Mouse (Mus musculus) cerebellum, postnatal 25 days (tissue): ENCODE measurements around the gene Lin37.

Experiments used
- DNase-seq, 2 experiments: peaks; one replicate each; pipeline ENCODE4 v3.0.0; 2021; ENCODE audit warnings: mixed read lengths in 2 of 2

The Lin37 gene

DNA sequence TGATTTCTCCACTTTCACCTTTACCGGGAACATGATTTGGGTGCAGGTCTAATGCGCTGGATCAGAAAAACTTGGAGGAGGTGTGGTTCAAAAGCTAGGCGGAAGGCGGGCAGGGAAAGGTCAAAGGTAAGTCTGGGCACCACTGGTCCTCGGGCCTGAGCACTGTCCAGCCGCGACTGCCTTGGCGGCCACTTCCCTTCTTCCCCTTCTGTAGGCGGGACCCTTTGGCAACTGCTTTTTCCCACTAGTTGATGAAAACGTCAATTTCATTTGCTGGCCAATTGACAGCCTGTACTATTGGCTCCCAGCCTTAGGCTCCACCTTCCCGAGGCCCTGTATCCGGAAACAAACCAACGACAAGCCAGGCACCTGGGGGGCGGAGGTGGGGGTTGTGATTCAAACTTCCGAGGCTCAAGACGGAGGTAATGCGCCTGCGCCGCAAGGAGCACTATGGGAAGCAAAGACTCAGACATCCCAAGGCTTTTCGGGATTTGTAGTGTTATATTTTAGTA, at the start of gene Lin37:
Lin37 (minus strand) TSS at position 396 of the 512 bp plus-strand sequence.
- peak; percentile 98 to 99 for DNase-seq

DNA sequence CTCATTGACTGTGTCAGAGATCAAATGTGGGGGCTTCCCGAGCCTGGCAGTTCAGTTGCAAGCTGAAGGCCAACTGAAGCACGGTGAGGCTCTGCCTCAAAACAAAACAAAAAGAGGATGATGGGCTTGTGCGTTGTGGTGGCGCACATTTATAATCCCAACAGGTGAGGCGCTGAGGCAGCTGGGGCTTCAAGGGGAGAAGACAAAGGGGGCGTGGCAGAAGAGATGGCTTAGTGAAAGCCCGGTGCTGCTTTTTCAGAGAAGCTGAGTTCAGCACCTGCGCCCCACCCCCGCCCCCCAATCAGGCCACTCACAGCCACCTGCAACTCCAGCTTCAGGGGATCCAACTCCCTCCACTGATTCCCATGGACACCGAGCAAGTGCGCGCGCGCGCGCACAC, 48.8 kb upstream of the Lin37 start:
- no peak for DNase-seq

- DNase-seq: peak; percentile 60 to 77
These were observed 48.2 kb upstream of the Lin37 start for GRCm38 (mm10) chr7:30607706-30608309.

DNA sequence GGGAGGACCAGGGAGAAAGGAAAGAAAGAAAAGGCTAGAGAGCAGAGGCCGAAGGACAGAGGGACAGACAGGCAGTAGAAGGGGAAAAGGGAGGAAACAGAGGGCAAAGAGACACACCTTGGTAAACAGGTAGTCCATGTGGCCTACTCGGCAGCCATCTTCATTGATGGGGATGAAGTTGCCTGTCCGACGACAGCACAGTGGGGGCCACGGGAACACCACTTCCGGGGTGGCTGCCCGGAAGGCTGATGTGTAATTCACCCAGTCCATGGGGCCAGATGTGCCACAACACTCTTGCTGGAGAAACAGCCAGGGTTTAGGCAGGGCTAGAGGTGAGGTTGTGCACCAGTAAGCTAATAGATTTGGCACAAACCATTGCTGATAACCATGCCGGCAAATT, 45.3 kb upstream of the Lin37 start:
- no peak for DNase-seq

GRCm38 (mm10) chr7:30604424-30604823, 44.8 kb upstream of the Lin37 start:
- DNase-seq: no peak

- DNase-seq: no peak
These were observed 42.9 kb upstream of the Lin37 start for GRCm38 (mm10) chr7:30602583-30602982.

- peak in 1 of 2 experiments; percentile 54 for DNase-seq
These were observed 41.0 kb upstream of the Lin37 start for GRCm38 (mm10) chr7:30600651-30601050.

GRCm38 (mm10) chr7:30599933-30600353, 40.3 kb upstream of the Lin37 start:
- DNase-seq: peak; percentile 95 to 98

- DNase-seq: no peak
These were observed 39.1 kb upstream of the Lin37 start, which contains the start of gene Zbtb32 for GRCm38 (mm10) chr7:30598786-30599185. TSS of gene Zbtb32 (minus strand) at chr7:30598909.

GRCm38 (mm10) chr7:30596811-30597210, 37.2 kb upstream of the Lin37 start:
- no peak for DNase-seq

DNA sequence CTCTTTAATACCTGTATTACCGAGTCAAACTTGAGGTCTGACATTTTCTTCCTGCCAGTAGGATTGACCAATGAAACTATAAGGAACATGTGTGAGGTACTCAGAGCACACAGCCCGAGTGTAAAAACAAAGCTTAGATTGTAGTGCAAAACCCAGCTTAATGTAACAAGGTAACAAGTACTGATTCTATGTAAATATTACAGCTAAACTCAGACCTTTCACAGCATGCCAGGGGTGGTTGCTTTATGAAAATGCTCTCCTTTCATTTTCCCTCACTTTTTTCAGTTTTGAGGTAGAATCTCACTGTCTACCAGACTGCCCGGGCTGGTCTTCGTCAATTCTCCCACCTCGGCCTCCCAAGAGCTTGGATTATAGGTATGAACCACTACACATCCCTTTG, 36.5 kb upstream of the Lin37 start:
- no peak for DNase-seq

- no peak for DNase-seq
These were observed 34.9 kb upstream of the Lin37 start for GRCm38 (mm10) chr7:30594510-30595024.

- no peak for DNase-seq
These were observed 34.2 kb upstream of the Lin37 start for GRCm38 (mm10) chr7:30593579-30594509.

DNA sequence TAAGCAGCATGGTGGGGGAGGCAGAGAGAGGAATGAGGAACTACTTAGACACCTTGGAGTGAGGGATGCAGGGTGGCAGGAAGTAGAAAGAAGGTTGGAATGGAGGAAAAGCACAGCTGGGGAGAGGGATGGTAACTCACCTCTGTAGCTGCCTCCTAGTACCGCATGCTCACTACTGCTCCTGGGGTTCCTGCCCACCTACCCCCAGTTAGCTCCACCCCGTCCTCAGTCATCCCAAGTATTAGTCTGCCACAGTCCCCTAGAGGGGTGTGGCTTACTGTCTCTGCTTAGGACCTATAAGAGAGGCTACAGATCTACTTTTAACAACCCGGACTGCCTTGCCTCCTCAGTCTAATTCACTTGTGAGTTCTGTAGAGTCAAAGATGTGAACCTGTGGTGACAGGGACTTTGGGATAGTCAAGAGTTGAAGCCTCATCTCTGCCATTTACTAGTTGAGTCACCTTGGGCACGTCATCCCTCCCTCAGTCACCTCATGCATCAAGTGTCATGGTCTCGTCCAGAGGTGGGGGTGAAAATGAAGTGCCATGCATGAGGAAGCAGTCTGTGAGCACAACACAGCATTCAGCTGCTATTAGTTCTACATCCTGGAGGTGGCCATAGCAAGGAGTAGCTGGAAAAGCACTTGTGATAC, 33.3 kb upstream of the Lin37 start:
- DNase-seq: no peak

DNA sequence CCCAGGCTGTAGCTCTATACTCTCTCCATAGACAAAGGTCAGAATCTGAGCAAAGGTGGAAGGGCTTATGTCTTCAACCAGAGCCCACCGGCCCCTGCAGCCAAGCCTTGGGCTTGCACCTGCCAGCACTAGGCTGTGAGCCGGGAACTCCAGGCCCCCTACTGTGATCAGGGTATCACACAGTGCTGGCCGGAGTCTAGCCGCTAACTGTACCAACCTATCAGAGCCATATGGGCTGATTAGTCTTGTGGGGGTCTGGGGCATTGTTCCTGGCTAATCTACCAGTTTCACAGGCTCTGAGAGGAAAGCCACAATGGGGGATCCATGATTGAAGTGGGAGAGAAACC, 31.9 kb upstream of the Lin37 start:
- DNase-seq: no peak

DNA sequence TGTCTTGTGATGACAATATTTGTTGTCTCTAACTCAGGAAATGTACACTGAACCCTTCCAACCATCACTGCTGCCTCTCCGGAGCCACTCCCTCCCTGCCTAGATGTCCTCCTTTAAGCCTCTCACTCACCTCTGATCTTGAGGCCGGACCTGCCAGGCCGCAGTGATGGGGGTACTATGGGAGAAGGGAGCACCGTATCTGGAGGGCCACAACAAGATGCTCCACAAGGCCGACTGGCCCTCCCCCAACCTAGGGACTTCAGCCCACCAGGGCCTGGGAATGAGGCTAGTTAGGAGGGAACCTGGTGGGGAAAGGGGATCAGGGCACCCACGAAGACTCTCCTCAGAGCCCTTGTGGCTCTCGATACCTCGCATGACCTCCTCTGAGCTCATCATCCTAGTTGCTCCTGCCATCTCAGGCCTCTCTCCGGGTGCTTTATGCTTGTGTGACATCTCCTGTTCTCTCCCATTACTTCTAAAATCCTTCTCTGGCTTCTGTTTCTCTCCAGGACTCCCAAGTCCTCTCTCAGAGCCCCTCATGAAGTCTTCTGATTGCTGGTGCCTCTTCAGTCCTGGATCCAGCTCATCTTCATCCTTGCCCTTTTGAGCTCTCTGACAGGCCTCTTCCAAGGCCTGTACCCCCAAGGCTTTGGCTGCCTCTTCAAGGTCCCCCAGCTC, 31.4 kb upstream of the Lin37 start:
- no peak for DNase-seq

- peak; percentile 86 to 91 for DNase-seq
These were observed 30.0 kb upstream of the Lin37 start for GRCm38 (mm10) chr7:30589435-30590301.

- peak; percentile 96 to 98 for DNase-seq
These were observed 29.2 kb upstream of the Lin37 start, which contains the start of gene Kmt2b for GRCm38 (mm10) chr7:30588676-30589434. TSS of gene Kmt2b (minus strand) at chr7:30588726.

- peak in 1 of 2 experiments; percentile 81 for DNase-seq
These were observed 28.4 kb upstream of the Lin37 start for GRCm38 (mm10) chr7:30587842-30588667.
